Mouse (Mus musculus) hindbrain, embryonic 11.5 days (tissue): ENCODE measurements around the gene Olfr148. TPM values are rescaled to one million over a fixed set of nuclear protein-coding genes. Genes with fewer than 3 reads are reported as not detected.

Experiments used
- polyA plus RNA-seq: library from polyadenylated mRNA; unstranded; fragments of >200 nt; fragmentation: Nextera tagmentation; extraction: Ambion mirVana; gene quantifications from 2 replicates; pipeline ENCODE4 v1.2.1, GENCODE M21; 2014

Olfr148 gene
- polyA plus RNA-seq, 1 experiment from 2014 or later = not detected

Other genes with a start within 250 kb of the Olfr148 start
- gene Olfr951, start 223.2 kb upstream of the Olfr148 start, polyA plus RNA-seq = not detected in 2 replicates
- gene Olfr952, start 183.5 kb upstream of the Olfr148 start, polyA plus RNA-seq = not detected in 2 replicates
- gene Olfr954, start 154.0 kb upstream of the Olfr148 start, polyA plus RNA-seq = not detected in 2 replicates
- gene Olfr955, start 138.7 kb upstream of the Olfr148 start, polyA plus RNA-seq = not detected in 2 replicates
- not detected in 2 replicates for gene Olfr44, start 116.7 kb upstream of the Olfr148 start, polyA plus RNA-seq
- not detected in 2 replicates for gene Olfr957, start 94.8 kb upstream of the Olfr148 start, polyA plus RNA-seq
- gene Olfr958, start 56.6 kb upstream of the Olfr148 start, polyA plus RNA-seq = not detected in 2 replicates
- not detected in 2 replicates for gene Olfr959, start 35.1 kb upstream of the Olfr148 start, polyA plus RNA-seq
- gene AW551984, start 6.3 kb upstream of the Olfr148 start, polyA plus RNA-seq = 15.9 and 19.0 TPM in 2 replicates
- gene Olfr960, start 10.7 kb downstream of the Olfr148 start, polyA plus RNA-seq = not detected in 2 replicates
- gene Olfr961, start 34.4 kb downstream of the Olfr148 start, polyA plus RNA-seq = not detected in 2 replicates
- gene Olfr963, start 56.5 kb downstream of the Olfr148 start, polyA plus RNA-seq = not detected in 2 replicates
- not detected in 2 replicates for gene Olfr149, start 96.5 kb downstream of the Olfr148 start, polyA plus RNA-seq
- not detected in 2 replicates for gene Olfr965, start 100.7 kb downstream of the Olfr148 start, polyA plus RNA-seq
- gene Olfr150, start 120.3 kb downstream of the Olfr148 start, polyA plus RNA-seq = not detected in 2 replicates
- not detected in 2 replicates for gene Olfr967, start 135.6 kb downstream of the Olfr148 start, polyA plus RNA-seq
- gene Olfr968, start 172.6 kb downstream of the Olfr148 start, polyA plus RNA-seq = not detected in 2 replicates
- not detected in 2 replicates for gene Olfr969, start 180.3 kb downstream of the Olfr148 start, polyA plus RNA-seq
- not detected in 2 replicates for gene Olfr970, start 198.2 kb downstream of the Olfr148 start, polyA plus RNA-seq
- gene Olfr971, start 226.2 kb downstream of the Olfr148 start, polyA plus RNA-seq = not detected in 2 replicates